Mouse (Mus musculus) forebrain, embryonic 10.5 days (tissue): Measurements from ENCODE around the gene Ccsap. TPM values are rescaled to one million over a fixed set of nuclear protein-coding genes. Genes with fewer than 3 reads are reported as not detected.
A peak's percentile ranks its signal among the peaks of the same experiment; 100 is the strongest.

Source experiments
- DNase-seq: peaks from one replicate; pipeline ENCODE4 v3.0.0-alpha.2; 2017; ENCODE audit warnings: low spot score; ENCODE audit errors: extremely low spot score
- H3K27ac ChIP-seq: fragments of 300-500 bp; sonication (generic); 2 replicates; pipeline ENCODE4 v1.5.1; 2016; ENCODE audit warnings: mild to moderate bottlenecking
- H3K27me3 ChIP-seq: fragments of 300-500 bp; sonication (generic); 2 replicates; pipeline ENCODE4 v1.6.1; 2016; ENCODE audit warnings: mild to moderate bottlenecking; ENCODE audit not compliant: poor library complexity, severe bottlenecking
- H3K36me3 ChIP-seq: fragments of 300-500 bp; sonication (generic); replicated peaks from 2 replicates; pipeline ENCODE4 v1.6.1; 2016; ENCODE audit warnings: mild to moderate bottlenecking, moderate library complexity
- H3K4me1 ChIP-seq: fragments of 300-500 bp; sonication (generic); 2 replicates; pipeline ENCODE4 v1.6.1; 2016
- H3K4me3 ChIP-seq: fragments of 300-500 bp; sonication (generic); 2 replicates; pipeline ENCODE4 v1.5.1; 2016; ENCODE audit warnings: mild to moderate bottlenecking, moderate library complexity
- H3K9me3 ChIP-seq: fragments of 300-500 bp; sonication (generic); 2 replicates; pipeline ENCODE4 v1.6.1; 2016; ENCODE audit warnings: mild to moderate bottlenecking, moderate library complexity
- WGBS: fragments of 180-500 bp; shearing (Covaris S2); methylation state at CpG from one replicate; pipeline ENCODE4 v1.1.7; 2016; 5-methylcytosine and 5-hydroxymethylcytosine counted together
- polyA plus RNA-seq: library from polyadenylated mRNA; unstranded; fragments of >200 nt; fragmentation: Nextera tagmentation; extraction: Ambion mirVana; gene quantifications from 2 replicates; pipeline ENCODE4 v1.2.1, GENCODE M21; 2016

Gene Ccsap
- polyA plus RNA-seq, 1 experiment from 2014 or later, result 7.3 TPM

- H3K27ac ChIP-seq, result peak overlapping the region; percentile 96
- no peak for DNase-seq
- peak overlapping the region; percentile 74 for H3K4me3 ChIP-seq
- no peaks in the 10 kb centered on the region for H3K27me3 ChIP-seq
- no peaks in the 10 kb centered on the region for H3K9me3 ChIP-seq
- 69% methylated on average over 6 of the region's 6 CpGs for WGBS
- peaks cover 52% of the 10 kb centered on the region for H3K4me1 ChIP-seq
- H3K36me3 ChIP-seq, result peaks cover 27% of the 10 kb centered on the region
These were observed 52.0 kb downstream of the Ccsap start for GRCm38 (mm10) chr8:123807852-123808573.

- DNase-seq, result peak; percentile 26
- Histone ChIP-seq H3K27ac (peak overlapping the region; percentile 96), H3K36me3 (peaks cover 27% of the 10 kb centered on the region), H3K4me3 (peak overlapping the region; percentile 74), H3K4me1 (peaks cover 52% of the 10 kb centered on the region), H3K27me3 (no peaks in the 10 kb centered on the region), H3K9me3 (no peaks in the 10 kb centered on the region)
- WGBS, result 13% methylated on average over 14 of the region's 14 CpGs
These were observed 53.0 kb downstream of the Ccsap start for GRCm38 (mm10) chr8:123807024-123807431.

- H3K4me1 ChIP-seq, result peaks cover 51% of the 10 kb centered on the region
- 2% methylated on average over 12 of the region's 12 CpGs for WGBS
- peaks cover 27% of the 10 kb centered on the region for H3K36me3 ChIP-seq
- peak overlapping the region; percentile 74 for H3K4me3 ChIP-seq
- no peaks in the 10 kb centered on the region for H3K27me3 ChIP-seq
- no peak for DNase-seq
- H3K9me3 ChIP-seq, result no peaks in the 10 kb centered on the region
- peak overlapping the region; percentile 96 for H3K27ac ChIP-seq
These were observed 53.6 kb downstream of the Ccsap start for GRCm38 (mm10) chr8:123806374-123806935.

GRCm38 (mm10) chr8:123805718-123806373 lies 54.2 kb downstream of the Ccsap start, which contains the start of gene Rab4a:
TSS of gene Rab4a (plus strand) at chr8:123805985.
- H3K9me3 ChIP-seq, result peaks cover 2% of the 10 kb centered on the region; the same call in 1 of the 2 replicates
- peak within 1 kb of the TSS; percentile 74 for H3K4me3 ChIP-seq
- H3K36me3 ChIP-seq, result peaks cover 21% of the 10 kb centered on the region
- WGBS, result under 1% methylated on average over 48 of the region's 48 CpGs
- peak; percentile 90 for DNase-seq
- H3K4me1 ChIP-seq, result peaks cover 46% of the 10 kb centered on the region
- no peaks in the 10 kb centered on the region for H3K27me3 ChIP-seq
- peak within 1 kb of the TSS; percentile 96 for H3K27ac ChIP-seq

GRCm38 (mm10) chr8:123805209-123805717 lies 54.7 kb downstream of the Ccsap start:
- Histone ChIP-seq H3K27ac (peak overlapping the region; percentile 96), H3K9me3 (peaks cover 7% of the 10 kb centered on the region; the same call in 1 of the 2 replicates), H3K4me3 (peak overlapping the region; percentile 74), H3K36me3 (peaks cover 17% of the 10 kb centered on the region), H3K4me1 (peaks cover 46% of the 10 kb centered on the region), H3K27me3 (no peaks in the 10 kb centered on the region)
- DNase-seq, result no peak
- 12% methylated on average over 15 of the region's 15 CpGs for WGBS

GRCm38 (mm10) chr8:123804586-123804985 lies 55.4 kb downstream of the Ccsap start:
- peaks cover 7% of the 10 kb centered on the region; the same call in 1 of the 2 replicates for H3K9me3 ChIP-seq
- DNase-seq, result no peak
- H3K27ac ChIP-seq, result no peak overlapping the region
- no peaks in the 10 kb centered on the region for H3K27me3 ChIP-seq
- 86% methylated on average over 7 of the region's 7 CpGs for WGBS
- peaks cover 52% of the 10 kb centered on the region for H3K4me1 ChIP-seq
- no peak overlapping the region for H3K4me3 ChIP-seq
- peaks cover 12% of the 10 kb centered on the region for H3K36me3 ChIP-seq

- no peak for DNase-seq
- peaks cover 4% of the 10 kb centered on the region for H3K36me3 ChIP-seq
- peaks cover 7% of the 10 kb centered on the region; the same call in 1 of the 2 replicates for H3K9me3 ChIP-seq
- no peak overlapping the region; the same call in 1 of the 2 replicates for H3K27ac ChIP-seq
- 81% methylated on average over 1 of the region's 1 CpGs for WGBS
- H3K27me3 ChIP-seq, result no peaks in the 10 kb centered on the region
- no peak overlapping the region for H3K4me3 ChIP-seq
- H3K4me1 ChIP-seq, result peaks cover 51% of the 10 kb centered on the region
These were observed 56.4 kb downstream of the Ccsap start for GRCm38 (mm10) chr8:123803639-123804038.

- Histone ChIP-seq H3K4me3 (no peak overlapping the region), H3K27ac (no peak overlapping the region), H3K9me3 (peaks cover 7% of the 10 kb centered on the region; the same call in 1 of the 2 replicates), H3K4me1 (peaks cover 32% of the 10 kb centered on the region), H3K36me3 (no peaks in the 10 kb centered on the region), H3K27me3 (no peaks in the 10 kb centered on the region)
- WGBS, result 91% methylated on average over 2 of the region's 2 CpGs
- DNase-seq, result no peak
These were observed 58.5 kb downstream of the Ccsap start for GRCm38 (mm10) chr8:123801538-123801937.

GRCm38 (mm10) chr8:123800867-123801266 lies 59.1 kb downstream of the Ccsap start:
- WGBS, result 92% methylated on average over 7 of the region's 7 CpGs
- H3K27me3 ChIP-seq, result no peaks in the 10 kb centered on the region
- no peaks in the 10 kb centered on the region for H3K36me3 ChIP-seq
- DNase-seq, result no peak
- H3K9me3 ChIP-seq, result peaks cover 7% of the 10 kb centered on the region; the same call in 1 of the 2 replicates
- peaks cover 25% of the 10 kb centered on the region for H3K4me1 ChIP-seq
- H3K4me3 ChIP-seq, result no peak overlapping the region
- H3K27ac ChIP-seq, result no peak overlapping the region

- peaks cover 7% of the 10 kb centered on the region; the same call in 1 of the 2 replicates for H3K9me3 ChIP-seq
- H3K27me3 ChIP-seq, result no peaks in the 10 kb centered on the region
- no peak overlapping the region for H3K27ac ChIP-seq
- H3K36me3 ChIP-seq, result no peaks in the 10 kb centered on the region
- peaks cover 15% of the 10 kb centered on the region; the same call in 1 of the 2 replicates for H3K4me1 ChIP-seq
- WGBS, result 71% methylated on average over 3 of the region's 3 CpGs
- H3K4me3 ChIP-seq, result no peak overlapping the region
- peak; percentile 30 for DNase-seq
These were observed 60.1 kb downstream of the Ccsap start for GRCm38 (mm10) chr8:123799885-123800284.

- Histone ChIP-seq H3K27me3 (no peaks in the 10 kb centered on the region), H3K36me3 (no peaks in the 10 kb centered on the region), H3K4me3 (no peak overlapping the region), H3K4me1 (peaks cover 20% of the 10 kb centered on the region; the same call in 1 of the 2 replicates), H3K9me3 (peaks cover 7% of the 10 kb centered on the region; the same call in 1 of the 2 replicates), H3K27ac (0 out of 2 replicates have a peak overlapping the region, but pooled peaks have one; percentile 4)
- WGBS, result 87% methylated on average over 6 of the region's 6 CpGs
- DNase-seq, result no peak
These were observed 60.6 kb downstream of the Ccsap start for GRCm38 (mm10) chr8:123799434-123799833.

- no peak overlapping the region for H3K4me3 ChIP-seq
- 94% methylated on average over 15 of the region's 15 CpGs for WGBS
- no peak for DNase-seq
These were observed 62.1 kb downstream of the Ccsap start for GRCm38 (mm10) chr8:123797928-123798327.

More at GRCm38 (mm10) chr8:123797928-123798327, 62.1 kb downstream of the Ccsap start:
- Histone ChIP-seq H3K27me3 (peaks cover 4% of the 10 kb centered on the region; the same call in 1 of the 2 replicates), H3K27ac (no peak overlapping the region), H3K9me3 (peaks cover 7% of the 10 kb centered on the region; the same call in 1 of the 2 replicates), H3K36me3 (no peaks in the 10 kb centered on the region), H3K4me1 (peaks cover 21% of the 10 kb centered on the region)
